Mouse (Mus musculus) MEL (cell line): ENCODE results near the gene Kcnk7. TPM values are rescaled to one million over a fixed set of nuclear protein-coding genes. Genes with fewer than 3 reads are reported as not detected.

Experiments
- DNase-seq: peaks from one replicate; pipeline ENCODE4 v3.0.0; 2011; ENCODE audit warnings: low read depth, low spot score
- H3K27ac ChIP-seq: 2 replicates; pipeline ENCODE4 v1.5.1; 2012; ENCODE audit warnings: low read depth, mild to moderate bottlenecking, control low read depth, low read length, moderate library complexity; ENCODE audit not compliant: control insufficient read depth
- H3K27me3 ChIP-seq, 2 experiments: fragments of 150-350 bp in 1 of 2; sonication (generic) in 1 of 2; 2 replicates each; pipeline ENCODE4 v1.6.1; 2012; ENCODE audit warnings: low read length in 2 of 2, mild to moderate bottlenecking in 2 of 2, improper control_type of control experiment in 1 of 2, moderate library complexity in 1 of 2; ENCODE audit not compliant: insufficient read depth in 2 of 2, control insufficient read depth in 1 of 2
- H3K36me3 ChIP-seq, 2 experiments: 2 replicates each; pipeline ENCODE4 v1.6.1; 2012 to 2014; ENCODE audit warnings: low read length in 2 of 2, improper control_type of control experiment in 1 of 2, inconsistent platforms in 1 of 2, mild to moderate bottlenecking in 1 of 2; ENCODE audit not compliant: insufficient read depth in 2 of 2, control insufficient read depth in 1 of 2
- H3K4me1 ChIP-seq, 2 experiments: fragments of 150-350 bp in 1 of 2; sonication (generic) in 1 of 2; 2 replicates each; pipeline ENCODE4 v1.6.1; 2012; ENCODE audit warnings: low read length in 2 of 2, improper control_type of control experiment in 1 of 2, mild to moderate bottlenecking in 1 of 2; ENCODE audit not compliant: insufficient read depth in 2 of 2, control insufficient read depth in 1 of 2
- H3K4me3 ChIP-seq, 2 experiments: fragments of 150-350 bp in 1 of 2; sonication (generic) in 1 of 2; 2 replicates each; pipeline ENCODE4 v1.5.1; 2012; ENCODE audit warnings: low read depth in 2 of 2, low read length in 2 of 2, mild to moderate bottlenecking in 2 of 2, moderate library complexity in 2 of 2, control low read depth in 1 of 2, improper control_type of control experiment in 1 of 2; ENCODE audit not compliant: control insufficient read depth in 1 of 2, insufficient read depth in 1 of 2
- H3K79me2 ChIP-seq: 2 replicates; pipeline ENCODE4 v1.6.1; 2012; ENCODE audit warnings: mild to moderate bottlenecking, low read length, moderate library complexity; ENCODE audit not compliant: control insufficient read depth, poor library complexity, insufficient read depth
- H3K9ac ChIP-seq: 2 replicates; pipeline ENCODE4 v1.6.1; 2012; ENCODE audit warnings: low read depth, mild to moderate bottlenecking, control low read depth, low read length, moderate library complexity; ENCODE audit not compliant: control insufficient read depth, poor library complexity, severe bottlenecking
- H3K9me3 ChIP-seq: fragments of 150-350 bp; sonication (generic); replicated peaks from 2 replicates; pipeline ENCODE4 v1.6.1; 2012; ENCODE audit warnings: mild to moderate bottlenecking, low read length, improper control_type of control experiment, moderate library complexity; ENCODE audit not compliant: insufficient read depth
- BHLHE40 ChIP-seq: IDR thresholded peaks from 2 replicates; pipeline ENCODE4 v1.6.1; 2012; ENCODE audit warnings: low read depth, mild to moderate bottlenecking, inconsistent platforms, low read length, improper control_type of control experiment, borderline replicate concordance
- CHD2 ChIP-seq: IDR thresholded peaks from 2 replicates; pipeline ENCODE4 v1.6.1; 2011; ENCODE audit warnings: low read length, improper control_type of control experiment
- CTCF ChIP-seq, 3 experiments: IDR thresholded peaks in 2 of 3; conservative IDR thresholded peaks in 1 of 3; 2 replicates each; pipeline ENCODE4 v1.5.1; 2011 to 2012; ENCODE audit warnings: low read length in 3 of 3, low read depth in 2 of 3, mild to moderate bottlenecking in 2 of 3, improper control_type of control experiment in 1 of 3, inconsistent platforms in 1 of 3, mixed read lengths in 1 of 3, moderate library complexity in 1 of 3; ENCODE audit not compliant: control insufficient read depth in 1 of 3, insufficient read depth in 1 of 3, poor library complexity in 1 of 3, severe bottlenecking in 1 of 3
- E2F4 ChIP-seq: IDR thresholded peaks from 2 replicates; pipeline ENCODE4 v1.6.1; 2011; ENCODE audit warnings: low read depth, low read length, improper control_type of control experiment, borderline replicate concordance
- EP300 ChIP-seq, 2 experiments: IDR thresholded peaks; 2 replicates each; pipeline ENCODE4 v1.6.1; 2011; ENCODE audit warnings: improper control_type of control experiment in 2 of 2, low read length in 2 of 2, low read depth in 1 of 2, mild to moderate bottlenecking in 1 of 2
- ETS1 ChIP-seq: IDR thresholded peaks from 2 replicates; pipeline ENCODE4 v1.6.1; 2012; ENCODE audit warnings: low read depth, mild to moderate bottlenecking, inconsistent platforms, low read length, improper control_type of control experiment, moderate library complexity
- GABPA ChIP-seq: IDR thresholded peaks from 2 replicates; pipeline ENCODE4 v1.6.1; 2012; ENCODE audit warnings: low read depth, mild to moderate bottlenecking, inconsistent platforms, low read length, improper control_type of control experiment, moderate library complexity
- GATA1 ChIP-seq: IDR thresholded peaks from 2 replicates; pipeline ENCODE4 v1.6.1; 2011; ENCODE audit warnings: low read depth, low read length, improper control_type of control experiment
- HCFC1 ChIP-seq: IDR thresholded peaks from 2 replicates; pipeline ENCODE4 v1.6.1; 2012; ENCODE audit warnings: low read depth, mild to moderate bottlenecking, inconsistent platforms, low read length, improper control_type of control experiment, moderate library complexity
- JUND ChIP-seq: IDR thresholded peaks from 2 replicates; pipeline ENCODE4 v1.6.1; 2011; ENCODE audit warnings: low read depth, mild to moderate bottlenecking, improper control_type of control experiment, low read length
- KAT2A ChIP-seq: conservative IDR thresholded peaks from 2 replicates; pipeline ENCODE4 v1.6.1; 2012; ENCODE audit warnings: low read depth, low read length, improper control_type of control experiment, inconsistent platforms
- MAFK ChIP-seq: IDR thresholded peaks from 2 replicates; pipeline ENCODE4 v1.6.1; 2011; ENCODE audit warnings: low read depth, mild to moderate bottlenecking, low read length, improper control_type of control experiment, borderline replicate concordance
- MAX ChIP-seq: IDR thresholded peaks from 2 replicates; pipeline ENCODE4 v1.6.1; 2011; ENCODE audit warnings: low read length, improper control_type of control experiment
- MAZ ChIP-seq: IDR thresholded peaks from 2 replicates; pipeline ENCODE4 v1.6.1; 2012; ENCODE audit warnings: low read depth, mild to moderate bottlenecking, inconsistent platforms, low read length, improper control_type of control experiment
- MEF2A ChIP-seq: IDR thresholded peaks from 2 replicates; pipeline ENCODE4 v1.6.1; 2014; ENCODE audit warnings: low read depth, mild to moderate bottlenecking, inconsistent platforms, low read length, improper control_type of control experiment; ENCODE audit not compliant: poor library complexity, insufficient replicate concordance, severe bottlenecking; ENCODE audit errors: extremely low read depth
- MYB ChIP-seq: IDR thresholded peaks from 2 replicates; pipeline ENCODE4 v1.6.1; 2011; ENCODE audit warnings: mild to moderate bottlenecking, low read depth, low read length, improper control_type of control experiment
- MYC ChIP-seq: IDR thresholded peaks from 2 replicates; pipeline ENCODE4 v1.6.1; 2011; ENCODE audit warnings: low read depth, mild to moderate bottlenecking, low read length, improper control_type of control experiment, moderate library complexity
- NELFE ChIP-seq: IDR thresholded peaks from 2 replicates; pipeline ENCODE4 v1.6.1; 2011; ENCODE audit warnings: low read depth, low read length, improper control_type of control experiment
- NRF1 ChIP-seq: IDR thresholded peaks from 2 replicates; pipeline ENCODE4 v1.6.1; 2014; ENCODE audit warnings: low read depth, mild to moderate bottlenecking, inconsistent platforms, low read length, improper control_type of control experiment, moderate library complexity; ENCODE audit not compliant: poor library complexity, insufficient read depth, severe bottlenecking
- POLR2A ChIP-seq, 2 experiments: IDR thresholded peaks; 2 replicates each; pipeline ENCODE4 v1.6.1; 2011 to 2012; ENCODE audit warnings: low read length in 2 of 2, mild to moderate bottlenecking in 2 of 2, control low read depth in 1 of 2, improper control_type of control experiment in 1 of 2, low read depth in 1 of 2, moderate library complexity in 1 of 2; ENCODE audit not compliant: control insufficient read depth in 1 of 2, insufficient read depth in 1 of 2, poor library complexity in 1 of 2
- POLR2AphosphoS2 ChIP-seq: IDR thresholded peaks from 2 replicates; pipeline ENCODE4 v1.6.1; 2011; ENCODE audit warnings: low read length, improper control_type of control experiment
- POLR2AphosphoS5 ChIP-seq: IDR thresholded peaks from 2 replicates; pipeline ENCODE4 v1.6.1; 2012; ENCODE audit warnings: low read depth, borderline replicate concordance, mild to moderate bottlenecking, inconsistent platforms, low read length, moderate library complexity, mixed read lengths
- RAD21 ChIP-seq: IDR thresholded peaks from 2 replicates; pipeline ENCODE4 v1.6.1; 2011; ENCODE audit warnings: mild to moderate bottlenecking, low read depth, low read length, improper control_type of control experiment
- RCOR1 ChIP-seq: IDR thresholded peaks from 2 replicates; pipeline ENCODE4 v1.6.1; 2012; ENCODE audit warnings: low read depth, mild to moderate bottlenecking, inconsistent platforms, low read length, improper control_type of control experiment
- SIN3A ChIP-seq: IDR thresholded peaks from 2 replicates; pipeline ENCODE4 v1.6.1; 2012; ENCODE audit warnings: low read length, improper control_type of control experiment, inconsistent platforms
- SMC3 ChIP-seq: IDR thresholded peaks from 2 replicates; pipeline ENCODE4 v1.6.1; 2011; ENCODE audit warnings: low read depth, low read length, improper control_type of control experiment
- TAL1 ChIP-seq: IDR thresholded peaks from 2 replicates; pipeline ENCODE4 v1.6.1; 2012; ENCODE audit warnings: mild to moderate bottlenecking, inconsistent platforms, low read length, moderate library complexity, mixed read lengths
- TBP ChIP-seq: IDR thresholded peaks from 2 replicates; pipeline ENCODE4 v1.8.0; 2011; ENCODE audit warnings: low read depth, low read length, improper control_type of control experiment
- TCF12 ChIP-seq: IDR thresholded peaks from 2 replicates; pipeline ENCODE4 v1.6.1; 2014; ENCODE audit warnings: low read depth, mild to moderate bottlenecking, inconsistent platforms, low read length, improper control_type of control experiment, moderate library complexity
- UBTF ChIP-seq: IDR thresholded peaks from 2 replicates; pipeline ENCODE4 v1.6.1; 2012; ENCODE audit warnings: low read depth, mild to moderate bottlenecking, inconsistent platforms, low read length, improper control_type of control experiment, moderate library complexity, borderline replicate concordance; ENCODE audit not compliant: insufficient read depth
- USF1 ChIP-seq: IDR thresholded peaks from 2 replicates; pipeline ENCODE4 v1.6.1; 2014; ENCODE audit warnings: low read depth, mild to moderate bottlenecking, inconsistent platforms, low read length, improper control_type of control experiment, moderate library complexity
- USF2 ChIP-seq, 2 experiments: IDR thresholded peaks; 2 replicates each; pipeline ENCODE4 v1.6.1; 2011 to 2012; ENCODE audit warnings: improper control_type of control experiment in 2 of 2, low read length in 2 of 2, borderline replicate concordance in 1 of 2, inconsistent platforms in 1 of 2, low read depth in 1 of 2, mild to moderate bottlenecking in 1 of 2; ENCODE audit not compliant: insufficient read depth in 1 of 2
- ZC3H11A ChIP-seq: IDR thresholded peaks from 2 replicates; pipeline ENCODE4 v1.6.1; 2012; ENCODE audit warnings: low read depth, mild to moderate bottlenecking, inconsistent platforms, low read length, improper control_type of control experiment
- ZKSCAN1 ChIP-seq: IDR thresholded peaks from 2 replicates; pipeline ENCODE4 v1.6.1; 2012; ENCODE audit warnings: low read depth, mild to moderate bottlenecking, inconsistent platforms, low read length, improper control_type of control experiment, moderate library complexity
- ZNF384 ChIP-seq: IDR thresholded peaks from 2 replicates; pipeline ENCODE4 v1.6.1; 2012; ENCODE audit warnings: low read depth, mild to moderate bottlenecking, inconsistent platforms, low read length, improper control_type of control experiment
- polyA plus RNA-seq, 2 experiments: library from polyadenylated mRNA; stranded (reverse) in 1 of 2; unstranded in 1 of 2; fragments of >175 nt in 1 of 2; fragments of >200 nt in 1 of 2; gene quantifications; 2 replicates each; pipeline versions ENCODE4 v1.2.1 to v1.2.4; 2012; ENCODE audit warnings: low replicate concordance in 2 of 2, low read depth in 1 of 2; ENCODE audit not compliant: insufficient read length in 2 of 2, insufficient read depth in 1 of 2, missing spikeins in 1 of 2
- total RNA-seq: library from RNA; depleted of rRNA; stranded (reverse); fragments of 300-350 nt; gene quantifications from 2 replicates; pipeline ENCODE4 v1.2.3, GENCODE M21; 2012

The Kcnk7 gene
- total and polyA plus RNA-seq, 3 experiments = 0.23 to 0.60 TPM; not detected in 1

- no peaks in the 10 kb centered on the region for H3K9me3 ChIP-seq
- H3K9ac ChIP-seq = peak overlapping the region; percentile 85
- H3K27ac ChIP-seq = peak overlapping the region; percentile 95
- H3K4me1 ChIP-seq = peaks cover 3 to 50% of the 10 kb centered on the region in 2 experiments; a peak in 3 of 4 replicates
- peaks cover 56% of the 10 kb centered on the region for H3K79me2 ChIP-seq
- peak; percentile 94 for DNase-seq
- peaks cover 0 to 33% of the 10 kb centered on the region in 2 experiments; a peak in 2 of 4 replicates for H3K36me3 ChIP-seq
- no peaks in the 10 kb centered on the region for H3K27me3 ChIP-seq
- H3K4me3 ChIP-seq = peak overlapping the region; percentile 51 to 70
- no peak for TF ChIP-seq ZC3H11A
- no peak for TF ChIP-seq ZNF384
- peak; percentile 83 for TF ChIP-seq ETS1
- peak; percentile 79; the same call in 1 of the 2 replicates for TF ChIP-seq RCOR1
- TF ChIP-seq POLR2A (IDR thresholded peaks at IDR 0.05; ENCODE audit: control insufficient read depth in 1 of 2, insufficient read depth in 1 of 2, low read depth in 1 of 2, low read length in 2 of 2, poor library complexity in 1 of 2) = peak; percentile 40 to 61; a peak in 2 of 4 replicates
- TF ChIP-seq TCF12 = peak; percentile 83
- 0 out of 2 replicates have a peak, but pooled peaks have one; percentile 49 for TF ChIP-seq ZKSCAN1
- peak; percentile 79; the same call in 1 of the 2 replicates for TF ChIP-seq MAZ
- no peak for TF ChIP-seq CTCF (IDR thresholded peaks at IDR 0.05 in 2 of 3, conservative IDR thresholded peaks at IDR 0.05 in 1 of 3; ENCODE audit: control insufficient read depth in 1 of 3, insufficient read depth in 1 of 3, low read depth in 2 of 3, low read length in 3 of 3, poor library complexity in 1 of 3, severe bottlenecking in 1 of 3)
- peak; percentile 64; the same call in 1 of the 2 replicates for TF ChIP-seq MAFK
- peak; percentile 48; the same call in 1 of the 2 replicates for TF ChIP-seq KAT2A
- peak; percentile 58; the same call in 1 of the 2 replicates for TF ChIP-seq MAX
- peak; percentile 71; the same call in 1 of the 2 replicates for TF ChIP-seq MYC
- TF ChIP-seq SIN3A = peak; percentile 89
- TF ChIP-seq MYB = peak; percentile 71
- 0 out of 2 replicates have a peak, but pooled peaks have one; percentile 14 for TF ChIP-seq JUND
- TF ChIP-seq SMC3 = peak; percentile 6; the same call in 1 of the 2 replicates
- no peak for TF ChIP-seq USF2 (IDR thresholded peaks at IDR 0.05; ENCODE audit: borderline replicate concordance in 1 of 2, insufficient read depth in 1 of 2, low read depth in 1 of 2, low read length in 2 of 2)
- TF ChIP-seq NRF1 = 0 out of 2 replicates have a peak, but pooled peaks have one; percentile 45
- TF ChIP-seq HCFC1 = no peak; the same call in none of the 2 replicates
- no peak for TF ChIP-seq POLR2AphosphoS2
- peak; percentile 95 for TF ChIP-seq GATA1
- 0 out of 2 replicates have a peak, but pooled peaks have one; percentile 23 for TF ChIP-seq MEF2A
- 0 out of 2 replicates have a peak, but pooled peaks have one; percentile 13 for TF ChIP-seq NELFE
- peak; percentile 81 to 85 for TF ChIP-seq EP300 (IDR thresholded peaks at IDR 0.05; ENCODE audit: low read depth in 1 of 2, low read length in 2 of 2)
- peak; percentile 37 for TF ChIP-seq TAL1
- TF ChIP-seq CHD2 = 0 out of 2 replicates have a peak, but pooled peaks have one; percentile 28
- TF ChIP-seq RAD21 = no peak
- no peak for TF ChIP-seq GABPA
- no peak for TF ChIP-seq USF1
- peak; percentile 55; the same call in 1 of the 2 replicates for TF ChIP-seq TBP
- TF ChIP-seq BHLHE40 = peak; percentile 67
- TF ChIP-seq POLR2AphosphoS5 = no peak
- no peak; the same call in 1 of the 2 replicates for TF ChIP-seq E2F4
- no peak for TF ChIP-seq UBTF
Measured at GRCm38 (mm10) chr19:5726961-5727578, 22.9 kb downstream of the Kcnk7 start.
